Mouse (Mus musculus) forebrain, embryonic 15.5 days (tissue): Measurements from ENCODE around the gene Fbxo42. TPM values are rescaled to one million over a fixed set of nuclear protein-coding genes. Genes with fewer than 3 reads are reported as not detected.

Experiments used
- ATAC-seq: fragments of 200-750 bp; cut with Nextera tagmentation; replicated peaks from 2 replicates; pipeline ENCODE4 v1.8.0; 2017; ENCODE audit warnings: mild to moderate bottlenecking, moderate TSS enrichment, moderate library complexity
- H3K27ac ChIP-seq: fragments of 300-500 bp; sonication (generic); replicated peaks from 2 replicates; pipeline ENCODE4 v1.5.1; 2015; ENCODE audit warnings: mild to moderate bottlenecking, inconsistent platforms
- H3K27me3 ChIP-seq: fragments of 300-500 bp; sonication (generic); 2 replicates; pipeline ENCODE4 v1.6.1; 2015; ENCODE audit warnings: inconsistent platforms
- H3K36me3 ChIP-seq: fragments of 300-500 bp; sonication (generic); 2 replicates; pipeline ENCODE4 v1.6.1; 2015; ENCODE audit warnings: mild to moderate bottlenecking, inconsistent platforms
- H3K4me1 ChIP-seq: fragments of 300-500 bp; sonication (generic); 2 replicates; pipeline ENCODE4 v1.6.1; 2015; ENCODE audit warnings: inconsistent platforms
- H3K4me2 ChIP-seq: fragments of 300-500 bp; sonication (generic); replicated peaks from 2 replicates; pipeline ENCODE4 v1.6.1; 2015; ENCODE audit warnings: mild to moderate bottlenecking, inconsistent platforms
- H3K4me3 ChIP-seq: fragments of 300-500 bp; sonication (generic); 2 replicates; pipeline ENCODE4 v1.5.1; 2015; ENCODE audit warnings: mild to moderate bottlenecking, inconsistent platforms
- H3K9ac ChIP-seq: fragments of 300-500 bp; sonication (generic); replicated peaks from 2 replicates; pipeline ENCODE4 v1.6.1; 2015; ENCODE audit warnings: mild to moderate bottlenecking, inconsistent platforms
- H3K9me3 ChIP-seq: fragments of 300-500 bp; sonication (generic); 2 replicates; pipeline ENCODE4 v1.6.1; 2016; ENCODE audit warnings: inconsistent platforms
- WGBS: fragments of 180-500 bp; shearing (Covaris S2); methylation state at CpG from one replicate; pipeline ENCODE4 v1.1.7; 2015; ENCODE audit warnings: mixed read lengths; 5-methylcytosine and 5-hydroxymethylcytosine counted together
- polyA plus RNA-seq: library from polyadenylated mRNA; unstranded; fragments of >200 nt; fragmentation: Nextera tagmentation; extraction: Ambion mirVana; gene quantifications from 2 replicates; pipeline ENCODE4 v1.2.1, GENCODE M21; 2015

The Fbxo42 gene
- polyA plus RNA-seq: 25.0 and 26.5 TPM in 2 replicates

DNA sequence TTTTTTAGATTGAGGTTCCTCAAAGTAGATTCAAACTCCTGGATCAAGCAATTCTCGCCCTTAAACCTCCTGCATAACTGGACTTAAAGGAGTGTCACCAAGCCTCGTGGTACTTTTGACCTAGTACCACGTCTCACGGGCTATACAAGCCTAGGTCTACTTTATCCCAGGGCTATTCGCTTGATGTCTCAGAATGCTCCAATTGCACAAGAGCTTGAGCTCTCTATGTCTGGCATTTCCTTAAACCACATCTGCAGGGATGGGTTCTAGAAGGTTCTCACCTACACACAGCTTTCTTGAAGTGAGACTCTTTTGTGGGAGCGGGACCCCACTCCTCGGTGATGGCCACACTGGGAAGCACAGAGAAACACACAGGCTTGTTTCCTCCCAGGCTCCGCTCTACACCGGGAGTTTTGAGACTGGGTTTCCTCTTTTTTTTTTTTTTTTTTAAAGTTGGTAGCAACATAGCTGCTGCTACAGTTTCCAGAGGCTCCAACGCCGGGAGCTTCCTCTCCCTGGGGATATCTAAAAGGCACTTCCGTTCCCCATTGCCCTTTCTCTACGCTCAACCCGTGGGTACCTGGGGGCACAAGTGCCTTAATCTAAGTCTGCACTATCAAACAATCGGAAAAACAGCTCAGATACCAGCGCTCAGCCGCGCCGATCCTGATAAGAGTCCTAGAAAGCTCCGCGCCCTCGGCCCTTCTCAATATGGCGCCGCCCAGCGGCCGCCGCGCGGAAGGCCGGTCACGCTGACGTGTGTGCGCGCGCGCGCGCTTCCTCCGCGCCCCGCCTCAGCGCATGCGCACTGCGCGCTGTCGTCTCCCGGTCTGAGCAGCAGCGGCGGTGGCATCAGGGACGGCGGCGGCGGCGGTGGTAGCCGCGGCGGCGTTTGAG is at the start of gene Fbxo42:
Gene Fbxo42 (plus strand): TSS at position 802 of the 897 bp plus-strand sequence.
- Histone ChIP-seq H3K9ac (peak within 1 kb of the TSS; percentile 99), H3K27me3 (0 out of 2 replicates have a peak, but pooled peaks cover 3% of the 10 kb centered on the region), H3K4me1 (peaks cover 29% of the 10 kb centered on the region), H3K9me3 (no peaks in the 10 kb centered on the region), H3K27ac (peak within 1 kb of the TSS; percentile 91), H3K4me3 (peak within 1 kb of the TSS; percentile 98), H3K36me3 (no peaks in the 10 kb centered on the region), H3K4me2 (peak within 1 kb of the TSS; percentile 62)
- 9% methylated on average over 58 of the region's 58 CpGs for WGBS
- ATAC-seq: peak; percentile 79

DNA sequence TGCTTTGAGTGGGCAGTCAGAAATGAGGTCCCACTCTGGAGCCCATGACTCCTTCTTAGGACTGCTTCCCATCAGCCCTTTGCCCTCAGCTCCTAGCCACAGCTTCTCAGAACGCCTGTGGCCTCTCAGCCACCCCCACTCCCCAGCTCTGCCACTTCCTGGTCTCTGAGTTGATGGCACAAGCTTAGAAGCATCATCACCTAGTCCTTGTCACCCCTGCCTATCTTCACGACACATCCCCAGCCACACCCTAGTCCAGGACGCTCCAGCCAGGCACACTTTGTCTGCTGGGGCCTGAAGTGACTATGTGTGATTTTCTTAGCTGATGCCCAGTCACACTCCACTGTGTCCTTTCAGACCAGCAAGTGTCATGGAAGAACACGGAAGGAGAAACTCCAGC is 48.8 kb upstream of the Fbxo42 start:
- ATAC-seq: no peak
- H3K27ac ChIP-seq: no peak overlapping the region
- H3K36me3 ChIP-seq: no peaks in the 10 kb centered on the region
- 77% methylated on average over 4 of the region's 4 CpGs for WGBS
- H3K9ac ChIP-seq: no peak overlapping the region
- H3K4me3 ChIP-seq: no peak overlapping the region
- no peaks in the 10 kb centered on the region for H3K27me3 ChIP-seq
- no peaks in the 10 kb centered on the region for H3K4me1 ChIP-seq
- no peaks in the 10 kb centered on the region for H3K9me3 ChIP-seq
- H3K4me2 ChIP-seq: no peak overlapping the region

DNA sequence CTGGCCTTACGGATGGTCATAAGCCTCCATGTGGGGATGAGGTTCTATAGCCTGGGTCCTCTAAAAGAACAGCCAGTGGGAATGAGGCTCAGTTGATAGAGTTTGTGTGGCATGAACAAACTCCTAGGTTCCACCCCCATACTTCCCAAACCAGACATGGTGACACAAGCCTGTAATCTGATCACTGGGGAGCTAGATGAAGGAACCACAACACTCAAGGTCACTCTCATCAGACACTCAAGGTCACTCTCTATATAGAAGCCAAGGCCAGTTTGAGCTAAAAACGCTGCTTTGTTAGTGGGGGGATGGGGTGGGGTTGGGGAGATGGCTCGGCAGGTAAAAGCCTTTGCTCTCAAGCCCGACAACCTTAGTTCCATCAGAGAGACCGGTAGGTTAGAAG is 47.8 kb upstream of the Fbxo42 start:
- Histone ChIP-seq H3K27ac (no peak overlapping the region), H3K4me2 (no peak overlapping the region), H3K27me3 (no peaks in the 10 kb centered on the region), H3K4me3 (no peak overlapping the region), H3K9ac (no peak overlapping the region), H3K9me3 (no peaks in the 10 kb centered on the region), H3K36me3 (no peaks in the 10 kb centered on the region), H3K4me1 (no peaks in the 10 kb centered on the region)
- ATAC-seq: no peak
- 81% methylated on average over 5 of the region's 5 CpGs for WGBS

DNA sequence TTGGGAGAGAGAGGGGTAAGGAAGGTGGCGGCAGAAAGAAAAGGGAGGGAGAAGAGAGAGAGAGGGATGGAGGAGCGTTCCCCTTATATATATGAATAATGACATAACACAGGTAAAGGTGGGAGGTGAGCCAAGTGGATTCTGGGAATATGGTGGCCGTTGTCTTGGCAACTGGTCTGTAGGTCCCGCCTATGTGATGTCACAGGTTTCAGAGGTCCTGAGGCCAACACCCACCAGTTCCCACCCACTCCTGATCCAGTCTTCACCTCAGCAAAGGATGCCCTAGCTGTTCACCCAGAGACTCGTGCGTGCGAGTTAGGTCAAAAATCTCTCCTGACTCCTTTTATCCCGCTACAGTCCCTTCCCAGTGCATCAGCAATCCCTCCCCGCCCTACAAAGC is 46.4 kb upstream of the Fbxo42 start:
- no peak for ATAC-seq
- H3K4me2 ChIP-seq: no peak overlapping the region
- H3K4me3 ChIP-seq: no peak overlapping the region
- WGBS: 96% methylated on average over 9 of the region's 9 CpGs
- H3K27me3 ChIP-seq: no peaks in the 10 kb centered on the region
- no peaks in the 10 kb centered on the region for H3K9me3 ChIP-seq
- no peaks in the 10 kb centered on the region for H3K4me1 ChIP-seq
- no peaks in the 10 kb centered on the region for H3K36me3 ChIP-seq
- no peak overlapping the region for H3K9ac ChIP-seq
- no peak overlapping the region for H3K27ac ChIP-seq

DNA sequence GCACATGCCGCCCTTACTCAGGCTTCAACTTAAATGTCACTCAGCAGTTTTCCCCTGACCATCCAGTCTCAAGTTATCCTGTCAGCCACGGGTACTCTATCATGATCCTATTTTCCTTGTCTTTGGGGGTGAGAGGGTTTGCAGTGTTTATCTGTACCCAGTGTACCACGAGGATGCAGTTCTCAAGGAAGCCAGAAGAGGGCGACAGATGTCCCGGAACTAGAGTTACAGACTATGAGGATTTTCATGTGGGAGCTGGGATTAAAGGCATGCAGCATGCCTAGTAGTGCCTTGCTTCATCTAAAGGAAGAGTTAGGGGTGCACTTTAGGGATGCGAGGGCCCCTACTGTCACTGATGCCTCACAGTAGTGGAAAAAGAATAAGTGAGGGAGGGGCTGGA is 45.9 kb upstream of the Fbxo42 start:
- Histone ChIP-seq H3K9me3 (no peaks in the 10 kb centered on the region), H3K27me3 (no peaks in the 10 kb centered on the region), H3K4me2 (no peak overlapping the region), H3K36me3 (no peaks in the 10 kb centered on the region), H3K9ac (no peak overlapping the region), H3K27ac (no peak overlapping the region), H3K4me3 (no peak overlapping the region), H3K4me1 (no peaks in the 10 kb centered on the region)
- no peak for ATAC-seq
- 71% methylated on average over 6 of the region's 6 CpGs for WGBS

DNA sequence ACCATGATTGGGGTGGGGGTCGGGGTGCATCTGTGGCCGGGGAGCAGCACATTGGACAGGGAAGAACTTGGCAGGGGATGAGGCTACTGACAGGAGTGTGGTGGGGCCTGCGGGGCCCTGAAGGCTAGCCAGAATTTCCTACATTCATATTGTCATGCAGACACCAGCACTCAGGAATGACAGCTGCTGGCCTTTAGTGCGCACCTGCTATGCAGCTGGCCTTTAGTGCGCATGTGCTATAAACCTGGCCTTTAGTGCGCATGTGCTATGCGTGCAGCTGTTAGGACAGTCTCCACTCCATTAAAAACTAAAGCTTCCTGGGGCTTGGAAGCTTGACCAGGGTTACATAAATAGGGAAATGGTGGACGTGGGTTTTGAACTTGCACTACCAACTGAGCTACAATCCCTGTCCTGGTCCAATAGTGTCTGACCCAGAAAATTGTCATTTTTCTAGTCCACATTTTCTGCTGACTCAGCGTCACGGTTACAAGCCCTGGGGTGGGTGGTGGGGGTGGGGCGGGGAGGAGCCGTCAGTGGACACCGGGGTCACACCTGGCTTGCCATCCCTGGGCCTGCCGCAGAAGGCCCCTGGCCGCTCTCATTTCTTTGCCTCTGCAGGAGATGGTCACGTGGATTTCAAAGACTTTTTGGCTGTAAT is 41.1 kb upstream of the Fbxo42 start:
- no peaks in the 10 kb centered on the region for H3K4me1 ChIP-seq
- no peak overlapping the region for H3K4me3 ChIP-seq
- no peaks in the 10 kb centered on the region for H3K9me3 ChIP-seq
- WGBS: 85% methylated on average over 16 of the region's 16 CpGs
- no peaks in the 10 kb centered on the region for H3K27me3 ChIP-seq
- H3K36me3 ChIP-seq: peaks cover 7% of the 10 kb centered on the region; the same call in 1 of the 2 replicates
- ATAC-seq: no peak
- H3K4me2 ChIP-seq: no peak overlapping the region
- no peak overlapping the region for H3K9ac ChIP-seq
- H3K27ac ChIP-seq: no peak overlapping the region

DNA sequence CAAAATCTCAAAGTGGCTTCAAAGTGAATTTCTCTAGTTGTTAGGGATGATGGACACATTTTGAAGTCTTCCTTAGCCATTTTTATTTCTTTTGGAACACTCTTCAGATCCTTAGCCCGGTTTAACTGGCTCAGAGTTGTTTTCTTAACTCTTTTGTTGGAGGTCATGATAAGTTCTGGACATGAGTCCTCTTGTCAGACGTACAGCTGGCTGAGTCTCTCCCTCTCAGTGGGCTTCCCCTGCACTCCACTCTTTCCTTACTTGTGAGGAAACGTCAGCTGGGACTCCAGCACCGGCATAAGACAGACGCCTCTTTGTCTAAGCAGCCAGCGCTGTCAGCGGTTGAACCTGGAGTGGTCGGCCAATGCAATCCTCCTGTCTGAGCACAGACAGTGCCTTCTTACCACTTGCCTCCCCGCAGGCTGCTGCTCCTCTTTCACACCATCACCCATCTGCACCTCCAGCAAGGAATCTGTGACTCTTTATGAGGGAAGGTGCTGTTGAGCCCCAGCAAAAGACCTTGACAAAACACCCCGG is 39.4 kb upstream of the Fbxo42 start:
- H3K27ac ChIP-seq: no peak overlapping the region
- H3K4me2 ChIP-seq: no peak overlapping the region
- H3K27me3 ChIP-seq: no peaks in the 10 kb centered on the region
- peaks cover 11% of the 10 kb centered on the region; the same call in 1 of the 2 replicates for H3K36me3 ChIP-seq
- H3K4me1 ChIP-seq: no peaks in the 10 kb centered on the region
- H3K4me3 ChIP-seq: no peak overlapping the region
- no peak for ATAC-seq
- H3K9ac ChIP-seq: no peak overlapping the region
- H3K9me3 ChIP-seq: no peaks in the 10 kb centered on the region
- 49% methylated on average over 10 of the region's 10 CpGs for WGBS

DNA sequence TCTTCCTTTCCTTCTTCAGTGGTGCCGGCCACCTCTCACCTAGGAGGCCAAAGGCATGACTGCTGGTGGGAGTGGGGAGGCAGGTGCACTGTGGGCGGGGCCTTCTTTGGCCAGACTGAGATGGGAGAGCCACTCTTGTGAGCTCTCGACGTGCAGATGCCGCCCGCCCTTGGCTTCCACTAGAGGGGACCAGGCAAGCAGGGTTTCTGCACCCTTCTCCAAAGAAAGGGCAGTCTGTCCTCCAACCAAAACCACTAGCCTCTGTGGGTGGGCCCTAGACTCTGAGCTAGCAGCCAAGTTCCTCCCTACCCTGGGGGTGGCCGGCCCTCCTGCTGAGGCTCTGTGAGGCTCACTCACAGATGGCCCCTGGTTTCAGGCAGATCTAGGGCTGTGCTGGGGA is 33.9 kb upstream of the Fbxo42 start:
- Histone ChIP-seq H3K4me2 (no peak overlapping the region), H3K4me3 (no peak overlapping the region), H3K9ac (no peak overlapping the region), H3K9me3 (no peaks in the 10 kb centered on the region), H3K4me1 (no peaks in the 10 kb centered on the region), H3K36me3 (peaks cover 51% of the 10 kb centered on the region), H3K27ac (no peak overlapping the region), H3K27me3 (no peaks in the 10 kb centered on the region)
- no peak for ATAC-seq
- 82% methylated on average over 7 of the region's 7 CpGs for WGBS

DNA sequence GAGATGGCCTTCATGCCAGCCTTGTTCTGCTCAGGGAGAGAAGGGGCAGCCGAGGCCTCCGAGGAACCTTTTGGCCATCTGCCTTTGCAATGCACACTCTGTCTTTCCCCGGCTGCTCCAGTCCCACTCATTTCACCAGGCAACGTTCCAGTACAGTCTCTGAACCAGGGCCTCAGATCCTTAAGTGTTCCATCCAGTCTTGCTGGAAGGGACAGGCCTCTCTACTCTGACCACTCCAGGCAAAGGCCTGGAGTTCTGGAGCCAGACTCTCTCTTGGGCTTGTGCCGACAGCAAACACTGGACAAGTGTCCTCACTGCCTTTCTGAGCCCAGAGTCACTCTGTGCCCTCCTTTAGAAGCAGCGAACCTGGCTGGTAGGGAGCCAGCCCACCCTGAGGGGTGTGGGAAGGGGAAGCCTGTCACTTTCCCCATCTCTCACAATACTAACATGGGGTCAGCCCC is 33.2 kb upstream of the Fbxo42 start:
- WGBS: 84% methylated on average over 6 of the region's 6 CpGs
- Histone ChIP-seq H3K9ac (no peak overlapping the region), H3K27ac (no peak overlapping the region), H3K9me3 (no peaks in the 10 kb centered on the region), H3K27me3 (no peaks in the 10 kb centered on the region), H3K4me1 (no peaks in the 10 kb centered on the region), H3K36me3 (peaks cover 51% of the 10 kb centered on the region), H3K4me2 (no peak overlapping the region), H3K4me3 (no peak overlapping the region)
- no peak for ATAC-seq

DNA sequence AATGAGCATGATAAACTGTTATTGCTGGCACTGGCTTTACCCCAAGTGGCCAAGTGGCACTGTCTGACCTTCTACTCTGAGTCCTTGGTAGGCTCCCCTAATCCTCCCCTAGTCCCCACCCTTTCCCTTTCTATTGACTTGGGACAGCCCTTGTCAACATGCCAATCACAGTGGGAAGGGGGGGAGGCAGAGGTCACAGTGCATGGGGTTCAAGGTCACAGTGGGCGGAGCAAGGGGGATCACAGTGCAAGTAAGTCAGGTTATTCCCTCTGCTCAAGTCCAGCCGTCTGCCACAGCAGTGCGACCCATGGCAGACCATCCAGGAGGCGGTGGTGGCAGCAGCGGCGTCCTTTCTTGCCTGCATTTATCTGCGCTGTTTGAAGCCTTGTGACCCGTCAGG is 32.3 kb upstream of the Fbxo42 start:
- Histone ChIP-seq H3K4me3 (no peak overlapping the region), H3K4me2 (no peak overlapping the region), H3K27ac (no peak overlapping the region), H3K9me3 (no peaks in the 10 kb centered on the region), H3K36me3 (peaks cover 49% of the 10 kb centered on the region), H3K4me1 (no peaks in the 10 kb centered on the region), H3K9ac (no peak overlapping the region), H3K27me3 (no peaks in the 10 kb centered on the region)
- 73% methylated on average over 8 of the region's 8 CpGs for WGBS
- ATAC-seq: no peak

DNA sequence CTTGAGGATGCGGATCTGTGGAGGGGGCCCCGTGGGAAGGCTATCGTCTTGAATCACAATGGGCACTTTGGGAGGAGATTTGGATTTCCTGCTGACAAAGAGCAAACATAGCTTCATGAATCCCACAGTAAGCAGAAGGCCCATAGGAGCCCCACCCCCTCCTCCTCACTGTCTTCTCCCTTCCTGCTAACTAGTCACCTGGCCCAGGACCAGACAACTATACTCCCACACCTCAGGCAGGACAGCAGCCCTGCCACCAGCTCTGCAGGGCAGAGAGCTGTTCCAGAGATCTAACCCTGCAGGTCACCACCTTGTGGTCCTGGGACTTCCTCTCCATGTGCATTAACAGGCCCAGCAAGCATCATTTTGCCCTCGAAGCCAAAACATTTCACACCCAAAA is 29.0 kb upstream of the Fbxo42 start:
- WGBS: 77% methylated on average over 4 of the region's 4 CpGs
- Histone ChIP-seq H3K36me3 (peaks cover 37% of the 10 kb centered on the region), H3K4me1 (0 out of 2 replicates have a peak, but pooled peaks cover 8% of the 10 kb centered on the region), H3K9ac (no peak overlapping the region), H3K27me3 (no peaks in the 10 kb centered on the region), H3K9me3 (no peaks in the 10 kb centered on the region), H3K27ac (no peak overlapping the region), H3K4me2 (no peak overlapping the region), H3K4me3 (no peak overlapping the region)
- no peak for ATAC-seq

DNA sequence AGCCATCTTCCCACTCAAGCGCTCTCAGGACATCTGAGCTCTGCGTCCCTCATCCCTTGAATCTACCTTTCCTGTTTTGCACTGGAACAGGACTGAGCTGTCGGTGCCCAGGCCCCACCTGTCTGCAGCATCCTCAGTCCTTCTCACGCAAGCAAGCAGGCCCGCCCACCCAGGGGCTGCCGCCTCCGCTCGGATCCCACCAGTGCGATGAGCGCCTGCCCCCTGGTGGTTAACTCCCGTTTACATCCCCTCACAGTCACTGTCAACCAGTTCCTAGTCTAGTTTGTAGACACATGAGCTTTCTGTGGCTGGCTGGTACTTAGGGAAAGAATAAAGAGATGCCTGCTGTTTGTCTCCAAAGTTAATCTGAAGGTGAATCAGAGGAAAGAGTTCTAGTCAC is 27.0 kb upstream of the Fbxo42 start:
- WGBS: 19% methylated on average over 11 of the region's 11 CpGs
- Histone ChIP-seq H3K9ac (no peak overlapping the region), H3K27ac (no peak overlapping the region), H3K4me3 (no peak overlapping the region), H3K9me3 (no peaks in the 10 kb centered on the region), H3K36me3 (peaks cover 26% of the 10 kb centered on the region), H3K27me3 (no peaks in the 10 kb centered on the region), H3K4me1 (0 out of 2 replicates have a peak, but pooled peaks cover 8% of the 10 kb centered on the region), H3K4me2 (no peak overlapping the region)
- peak; percentile 55; the same call in 1 of the 2 replicates for ATAC-seq
